Mouse (Mus musculus): Measurements from ENCODE around the gene Dlec1.

GRCm38 (mm10) chr9:119114911-119115310 is 12.6 kb downstream of the Dlec1 start:
- TF ChIP-seq EP300 (IDR thresholded peaks at IDR 0.05; ENCODE audit: insufficient read depth, low read depth, low read length) (no peak), CTCF (IDR thresholded peaks at IDR 0.05; ENCODE audit: low read depth, low read length) (no peak), POLR2A (IDR thresholded peaks at IDR 0.05; ENCODE audit: insufficient read depth, low read length) (no peak)

All from ES-Bruce4 (cell line).